ENCODE assay signal across 8 mouse cellular contexts in the genomic region with DNA sequence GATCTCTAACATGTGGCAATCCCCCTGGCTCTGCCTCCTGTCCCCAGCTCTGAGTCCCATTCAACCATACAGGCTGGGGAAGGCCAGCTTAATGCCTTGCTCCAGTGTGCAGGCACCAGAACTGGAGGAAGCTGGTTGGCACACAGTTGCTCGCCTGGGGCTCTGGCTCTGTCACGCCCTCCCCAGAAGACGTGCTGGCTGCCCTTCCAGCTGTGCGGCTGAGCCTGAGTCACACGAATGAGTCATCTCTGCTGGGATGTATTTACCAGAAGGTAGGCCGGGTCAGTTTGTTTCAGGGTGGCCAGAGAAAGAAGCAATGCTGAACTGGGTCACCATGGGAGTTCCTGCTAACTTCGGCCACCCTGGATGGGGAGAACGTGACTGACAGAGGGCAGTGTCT.
DNase-seq lines count a peak whose midpoint lies in the region; ATAC-seq and TF ChIP-seq lines count a peak whose summit lies in the region.

No protein-coding gene starts in this region.

- no peak overlapping the region for H3K4me2 ChIP-seq in liver, postnatal 0 days (ENCODE audit: low read depth, low read length)
- no peak overlapping the region for H3K4me2 ChIP-seq in midbrain, embryonic 16.5 days (ENCODE audit: low read length)

- H3K36me3 ChIP-seq in liver, postnatal 0 days (replicated peaks; ENCODE audit: insufficient read depth, low read length) = peaks cover 18% of the 10 kb centered on the region
- no peaks in the 10 kb centered on the region for H3K36me3 ChIP-seq in midbrain, embryonic 16.5 days (ENCODE audit: control insufficient read depth, insufficient read depth, low read length)

- H3K9ac ChIP-seq in liver, postnatal 0 days (replicated peaks) = no peak overlapping the region
- no peak overlapping the region for H3K9ac ChIP-seq in midbrain, embryonic 16.5 days (ENCODE audit: low read depth, low read length)

- TF ChIP-seq CTCF in liver, postnatal 0 days (IDR thresholded peaks at IDR 0.05; ENCODE audit: low read depth) = no peak

- H3K27ac ChIP-seq in liver, postnatal 0 days (ENCODE audit: low read depth) = no peak overlapping the region
- no peak overlapping the region for H3K27ac ChIP-seq in midbrain, embryonic 16.5 days (ENCODE audit: low read length)

- H3K4me1 ChIP-seq in liver, postnatal 0 days (ENCODE audit: insufficient read depth) = no peaks in the 10 kb centered on the region
- H3K4me1 ChIP-seq in midbrain, embryonic 16.5 days (ENCODE audit: control insufficient read depth, insufficient read depth, low read length) = no peaks in the 10 kb centered on the region

- ATAC-seq in liver, postnatal 0 days = peak; percentile 74
- ATAC-seq in hematopoietic stem cell, adult 5-6 weeks (replicated peaks in 1 of 2; ENCODE audit: insufficient read depth in 1 of 2, low FRiP score in 2 of 2, low TSS enrichment in 1 of 2, low read depth in 1 of 2, poor library complexity in 2 of 2, severe bottlenecking in 2 of 2) = peak; percentile 45 to 59; a peak in 3 of 4 replicates
- no peak for ATAC-seq in midbrain, embryonic 16.5 days

- no peaks in the 10 kb centered on the region for H3K27me3 ChIP-seq in liver, postnatal 0 days (ENCODE audit: insufficient read depth, low read length)
- no peaks in the 10 kb centered on the region for H3K27me3 ChIP-seq in midbrain, embryonic 16.5 days (ENCODE audit: control insufficient read depth, insufficient read depth, low read depth, low read length)

- no peak for TF ChIP-seq EP300 in liver, postnatal 0 days (IDR thresholded peaks at IDR 0.05; ENCODE audit: low read depth)

- 43% methylated on average over 8 of the region's 8 CpGs for WGBS in liver, postnatal 0 days (ENCODE audit: insufficient replicate concordance)
- 70% methylated on average over 8 of the region's 8 CpGs for WGBS in midbrain, embryonic 16.5 days

- H3K4me3 ChIP-seq in liver, postnatal 0 days (ENCODE audit: low read depth, low read length) = no peak overlapping the region
- no peak overlapping the region for H3K4me3 ChIP-seq in midbrain, embryonic 16.5 days (ENCODE audit: low read depth, low read length)

- H3K9me3 ChIP-seq in liver, postnatal 0 days (ENCODE audit: low read length) = no peaks in the 10 kb centered on the region
- H3K9me3 ChIP-seq in midbrain, embryonic 16.5 days (replicated peaks; ENCODE audit: control insufficient read depth, low read length, poor library complexity, severe bottlenecking) = no peaks in the 10 kb centered on the region

- peak; percentile 36 for DNase-seq in liver, postnatal 0 days
- DNase-seq in liver = no peak
- DNase-seq in fibroblast of lung, adult 2 months (ENCODE audit: low read depth) = peak; percentile 98
- DNase-seq in lung, postnatal 25 days (ENCODE audit: low spot score) = peak; percentile 64
- DNase-seq in thymus, postnatal 0 days (ENCODE audit: low spot score) = no peak
- DNase-seq in left cerebral cortex, postnatal 14 days (ENCODE audit: low spot score in 2 of 2) = no peak

- intact Hi-C loops in left cerebral cortex, postnatal 14 days (cut with DNase I) = no loop called here

Comparison
In these comparisons a context has a peak if more than half of its experiments do, and no peak if none do; other contexts are left out.
1. DNase-seq: peak in liver, postnatal 0 days (single experiment), fibroblast of lung, adult 2 months (single experiment) and lung, postnatal 25 days (single experiment); none in liver (single experiment), thymus, postnatal 0 days (single experiment) and left cerebral cortex, postnatal 14 days (0 of 2).